Mouse (Mus musculus): ENCODE measurements around the gene Ndufa4l2.

The Ndufa4l2 gene

DNA sequence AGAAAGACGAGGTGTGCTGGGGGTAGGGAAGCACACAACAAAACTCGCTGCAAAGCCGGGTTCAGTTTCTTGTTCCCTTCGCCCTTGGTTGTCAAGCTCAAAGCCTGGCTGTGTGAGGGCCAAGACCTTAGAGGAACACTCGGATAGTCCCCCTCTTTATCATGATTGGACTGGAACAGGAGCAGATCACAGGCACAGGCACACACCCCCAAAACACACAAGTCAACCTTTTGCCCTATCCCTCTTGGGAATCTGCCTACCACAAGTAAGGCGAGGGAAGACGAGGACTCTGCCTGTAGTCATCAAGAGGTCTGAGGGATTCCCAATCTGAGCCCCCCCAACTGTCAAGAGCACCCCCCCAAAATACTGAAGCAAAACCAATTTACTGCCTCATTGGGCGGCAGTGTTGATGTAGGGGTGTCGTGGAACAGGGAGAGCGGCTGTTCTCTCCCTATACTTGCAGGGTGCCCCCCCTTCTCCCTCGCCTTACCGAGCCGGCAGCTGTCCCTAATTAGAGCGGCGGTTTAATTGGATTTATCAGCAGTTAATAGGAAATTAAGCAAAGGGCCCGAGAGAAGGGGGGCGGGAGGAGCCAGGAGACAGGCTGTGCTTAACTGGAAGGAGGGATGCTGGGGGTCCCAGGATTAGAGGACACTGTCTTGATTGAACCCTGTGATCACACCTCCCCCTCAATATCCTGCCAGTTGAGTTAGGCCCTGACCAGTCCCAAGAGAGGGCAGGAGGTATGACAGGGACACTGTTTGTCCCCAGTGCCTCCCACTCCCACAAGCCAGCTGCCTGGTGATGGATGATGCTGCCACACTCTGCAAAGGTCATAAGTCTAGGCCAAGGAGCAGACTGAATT is 4.7 kb upstream of the Ndufa4l2 start:
- in situ Hi-C loops (cut with MseI, MboI), result loop anchor here (5.0 kb wide), 1 partner anchor 32 kb away; no protein-coding TSS in a partner anchor

GRCm38 (mm10) chr10:127510895-127511617 is 3.7 kb upstream of the Ndufa4l2 start:
- in situ Hi-C loops (cut with MseI, MboI), result no loop called here

- in situ Hi-C loops (cut with MseI, MboI), result no loop called here
Measured at GRCm38 (mm10) chr10:127511634-127512306, 3.0 kb upstream of the Ndufa4l2 start.

GRCm38 (mm10) chr10:127512307-127512666 is 2.5 kb upstream of the Ndufa4l2 start:
- in situ Hi-C loops (cut with MseI, MboI), result no loop called here

- in situ Hi-C loops (cut with MseI, MboI), result no loop called here
Measured at GRCm38 (mm10) chr10:127512813-127513212, 2.0 kb upstream of the Ndufa4l2 start.

DNA sequence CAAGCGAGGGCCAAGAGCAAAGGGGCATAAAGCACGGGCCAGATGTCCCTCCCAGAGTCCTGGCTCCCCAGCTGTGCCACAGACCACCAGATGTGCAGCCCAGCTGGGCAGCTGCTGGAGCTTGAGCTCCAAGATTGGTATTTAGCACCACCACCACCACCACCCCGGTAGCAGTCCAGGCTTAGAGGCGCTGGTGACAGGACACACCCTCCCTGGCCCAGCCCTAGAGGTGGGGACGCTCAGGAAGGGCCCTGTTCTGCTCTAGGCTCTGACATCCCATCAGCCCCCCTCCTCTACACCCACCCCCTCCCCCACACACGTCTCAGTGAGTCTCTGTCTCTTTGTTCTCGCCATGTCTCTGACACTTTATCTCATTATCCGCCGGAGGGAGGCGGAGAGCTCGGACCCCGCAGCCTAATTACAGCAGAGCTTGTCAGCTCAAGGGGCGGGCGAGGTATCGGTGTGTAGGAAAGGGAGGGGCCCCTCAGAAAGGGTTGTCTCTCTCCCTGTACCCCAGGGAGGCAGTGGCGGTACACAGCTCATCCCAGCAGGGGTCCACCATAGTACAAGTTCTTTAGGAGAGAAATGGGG is 1.2 kb upstream of the Ndufa4l2 start:
- in situ Hi-C loops (cut with MseI, MboI), result no loop called here

DNA sequence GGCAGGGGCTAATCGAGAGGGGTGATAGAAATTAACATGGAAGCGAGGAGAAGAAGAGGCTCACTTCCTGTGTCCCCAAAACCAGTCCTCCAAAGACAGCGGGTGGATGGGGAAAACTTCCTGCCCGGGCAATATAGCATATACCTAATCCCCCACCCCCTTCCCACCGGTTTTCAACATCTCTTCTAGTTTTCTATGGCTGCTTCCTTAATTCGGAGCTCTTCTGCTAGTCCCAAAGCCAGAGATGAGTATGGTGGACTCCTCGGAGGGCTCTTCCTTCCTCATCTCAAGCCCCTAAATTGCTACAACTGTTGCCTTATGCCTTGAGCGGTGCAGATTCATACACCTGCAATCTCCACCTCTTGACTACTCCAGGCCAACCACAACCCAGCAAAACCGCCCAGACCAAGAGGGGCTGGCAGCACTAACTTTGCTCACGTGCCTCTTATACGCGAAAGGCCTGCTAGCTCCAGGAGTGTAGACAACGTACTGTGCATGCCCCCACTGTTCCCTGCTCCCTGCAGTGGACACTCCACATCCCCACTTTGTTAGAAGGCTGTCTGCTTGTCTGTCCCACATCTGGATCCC is 562 bp upstream of the Ndufa4l2 start:
- in situ Hi-C loops (cut with MseI, MboI), result no loop called here

GRCm38 (mm10) chr10:127515271-127515982 is 660 bp downstream of the Ndufa4l2 start:
- in situ Hi-C loops (cut with MseI, MboI), result no loop called here

DNA sequence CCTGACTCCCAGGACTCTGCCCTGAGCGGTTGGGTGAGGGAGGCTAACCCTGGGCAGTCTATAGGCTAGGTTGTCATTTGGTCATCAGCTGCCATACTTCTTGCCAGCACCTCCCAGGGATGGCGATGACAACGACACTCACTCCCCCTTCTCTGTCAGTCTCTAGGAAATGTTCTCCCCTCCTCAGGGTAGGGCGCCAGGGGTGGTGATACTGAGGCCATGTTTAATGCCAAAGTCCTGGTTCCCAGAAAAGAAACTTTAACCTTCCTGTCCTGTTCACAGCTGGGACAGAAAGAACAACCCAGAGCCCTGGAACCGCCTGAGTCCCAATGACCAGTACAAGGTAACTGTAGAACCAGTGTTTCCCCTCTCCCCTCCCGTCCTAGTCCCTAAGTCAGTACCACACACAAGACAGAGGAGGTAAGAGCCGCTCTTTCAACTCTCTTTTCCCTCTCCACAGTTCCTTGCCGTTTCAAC is 1.3 kb downstream of the Ndufa4l2 start:
- in situ Hi-C loops (cut with MseI, MboI), result no loop called here

GRCm38 (mm10) chr10:127516576-127517260 is 2.0 kb downstream of the Ndufa4l2 start:
- in situ Hi-C loops (cut with MseI, MboI), result no loop called here

GRCm38 (mm10) chr10:127517941-127518340 is 3.2 kb downstream of the Ndufa4l2 start:
- in situ Hi-C loops (cut with MseI, MboI), result no loop called here

DNA sequence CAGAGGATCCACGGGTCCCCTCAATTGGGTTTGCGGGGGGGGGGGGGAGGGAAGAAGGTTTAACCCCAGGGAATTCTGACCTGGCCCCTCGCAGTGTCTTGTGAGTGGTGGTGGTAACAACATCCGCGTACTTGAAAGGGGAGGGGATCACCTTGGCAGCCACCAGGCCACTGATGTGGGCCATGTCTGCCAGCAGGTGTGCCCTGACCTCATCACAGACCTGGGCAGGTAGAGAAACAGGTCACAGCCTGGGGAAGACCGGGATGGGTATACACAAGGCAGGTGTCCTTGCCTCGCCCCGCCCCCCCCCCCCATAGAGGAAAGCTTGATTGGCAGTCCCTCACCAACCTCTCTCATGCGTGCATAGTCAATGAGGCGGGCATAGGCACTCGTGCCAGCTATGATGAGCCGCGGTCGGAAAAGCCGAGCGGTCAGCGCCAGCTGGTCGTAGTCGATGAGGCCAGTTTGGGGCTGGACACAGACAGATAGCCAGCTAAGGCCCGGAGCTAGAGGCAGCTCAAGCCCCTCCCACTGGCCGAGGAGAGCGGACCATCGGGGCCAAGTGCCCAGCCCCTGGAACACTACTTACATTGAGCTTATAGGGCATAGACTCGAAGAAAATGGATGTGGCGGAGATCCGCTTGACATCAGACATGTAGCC is 4.4 kb downstream of the Ndufa4l2 start:
- in situ Hi-C loops (cut with MseI, MboI), result no loop called here

GRCm38 (mm10) chr10:127519903-127520713 is 5.3 kb downstream of the Ndufa4l2 start:
- in situ Hi-C loops (cut with MseI, MboI), result no loop called here

DNA sequence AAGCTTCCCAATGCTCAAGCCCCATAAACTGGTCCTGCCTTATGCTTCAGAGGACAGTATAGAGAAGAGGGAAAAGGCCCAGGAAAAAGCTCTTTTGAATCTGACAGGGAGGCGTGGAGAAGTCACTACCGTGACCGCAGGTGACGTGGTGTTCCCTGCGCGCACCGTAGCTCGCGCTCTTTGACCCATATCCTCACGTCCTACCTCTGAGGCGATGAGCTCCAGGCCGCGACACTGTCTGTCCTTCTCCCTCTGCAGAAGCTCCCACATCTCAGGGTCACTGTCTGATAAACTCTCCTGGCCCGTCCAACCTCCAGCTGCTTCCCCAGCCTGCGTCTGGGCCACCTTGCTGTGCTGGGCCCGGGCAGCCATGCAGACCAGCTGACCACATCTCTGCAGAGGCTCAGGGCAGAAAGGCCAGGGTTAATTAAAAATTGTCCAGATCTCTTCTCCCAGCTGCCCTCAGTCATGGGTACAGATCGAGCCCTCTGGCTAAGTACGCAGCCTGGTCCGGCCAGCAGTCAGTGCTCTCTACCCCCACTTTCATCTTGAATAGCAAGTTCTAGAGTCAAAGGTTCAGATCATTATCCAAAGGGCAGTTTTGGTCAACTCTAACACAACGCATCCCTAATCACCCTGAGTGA is 6.1 kb downstream of the Ndufa4l2 start:
- in situ Hi-C loops (cut with MseI, MboI), result no loop called here

DNA sequence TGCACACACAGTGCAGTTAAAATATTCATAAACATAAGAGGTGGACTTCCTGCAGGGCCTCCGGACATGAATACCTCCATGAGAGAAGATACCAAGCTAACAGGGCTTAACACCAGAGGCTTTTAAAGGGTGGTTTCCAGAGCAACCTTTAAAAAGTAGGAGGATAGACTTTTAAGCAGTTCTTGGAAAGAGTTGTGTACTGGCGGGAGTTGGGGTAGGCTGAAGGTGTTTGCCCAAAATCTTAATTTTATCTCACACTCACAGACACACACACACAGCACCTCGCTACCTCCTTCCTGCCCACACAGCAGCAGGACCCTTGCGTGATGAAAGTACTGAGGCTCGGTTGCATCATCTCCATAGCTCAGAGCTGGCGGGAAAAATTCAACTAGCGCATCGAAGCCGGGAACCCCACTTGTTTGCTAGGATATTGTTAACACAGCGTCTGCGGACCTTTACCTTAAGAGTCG is 6.9 kb downstream of the Ndufa4l2 start:
- in situ Hi-C loops (cut with MseI, MboI), result no loop called here

DNA sequence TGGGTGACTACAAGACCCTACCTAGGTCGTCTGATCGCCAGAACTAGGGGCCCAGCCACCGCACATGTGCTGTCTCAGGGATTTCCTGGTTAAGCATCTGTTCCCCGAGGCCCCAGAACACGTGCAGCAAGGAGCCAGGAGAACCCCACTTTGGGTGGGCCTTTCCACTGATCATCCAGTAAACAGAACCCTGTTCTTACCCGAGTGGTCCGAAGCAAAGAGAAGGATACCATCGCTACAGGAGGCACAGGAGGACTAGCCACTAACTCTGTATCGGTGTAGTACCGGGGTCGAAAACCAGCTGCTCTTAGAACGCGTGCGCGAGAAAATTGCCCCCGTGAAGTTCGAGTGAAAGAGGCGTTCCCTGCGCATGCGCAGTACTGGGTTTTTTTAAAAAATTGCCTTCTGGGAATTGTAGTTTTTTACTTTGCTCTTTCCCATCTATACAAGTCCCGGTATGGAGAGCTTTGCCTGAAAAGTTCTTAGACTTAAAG is 7.4 kb downstream of the Ndufa4l2 start, which contains the start of gene Shmt2:
Gene Shmt2 (minus strand): TSS at position 357 of the 494 bp plus-strand sequence.
- in situ Hi-C loops (cut with MseI, MboI), result no loop called here

DNA sequence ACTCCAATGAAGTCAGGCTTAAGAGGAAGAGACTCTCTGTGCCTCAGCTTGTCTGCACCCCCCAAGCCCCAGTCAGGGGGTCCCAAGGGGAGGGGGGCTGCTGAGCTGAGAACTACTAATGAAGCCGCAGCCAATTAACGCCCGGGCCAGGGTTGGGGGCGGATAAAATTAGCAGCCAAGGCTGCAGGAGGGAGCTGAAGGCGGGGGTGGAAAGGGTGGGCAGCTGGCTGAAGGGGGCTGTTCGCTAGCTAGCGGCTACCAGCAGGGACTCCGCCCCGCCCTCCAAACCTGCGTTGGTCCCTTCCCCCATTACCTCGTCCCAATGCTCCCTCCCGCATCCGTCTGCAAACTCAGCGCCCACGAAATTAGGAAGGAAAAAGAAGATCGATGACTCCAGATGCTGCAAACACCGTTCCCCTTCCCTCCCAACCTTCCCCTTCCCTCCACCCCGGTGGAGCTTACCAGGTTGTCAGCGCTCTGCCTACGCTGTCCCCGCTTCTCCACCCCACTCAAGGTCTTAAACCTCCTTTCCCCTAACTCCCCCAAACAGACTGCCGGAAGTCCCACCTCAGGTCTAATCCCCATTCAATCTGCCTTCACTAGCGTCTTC is 10.0 kb downstream of the Ndufa4l2 start:
- in situ Hi-C loops (cut with MseI, MboI), result no loop called here

Data from mouse trophoblast stem cell (cell line).